Comparison of ENCODE assay signal across 28 mouse cellular contexts in genomic region chr5:21378397-21378796, GRCm38 (mm10). TPM values are rescaled to one million over a fixed set of nuclear protein-coding genes. Genes with fewer than 3 reads are reported as not detected.
A peak's percentile ranks its signal among the peaks of the same experiment; 100 is the strongest.
DNase-seq lines count a peak whose midpoint lies in the region; ATAC-seq and TF ChIP-seq lines count a peak whose summit lies in the region.
"Had no signal": no experiment of that assay in that cellular context is flagged by ENCODE, and none has a peak within 500 bp of the region (broad histone marks: within the 10 kb centered on the region; RNA-seq: fewer than 3 reads in every experiment).

No protein-coding gene starts in this region.

- DNase-seq in 416B (ENCODE audit: low read depth), result peak; percentile 27
- DNase-seq in CD4-positive, CD25-positive, alpha-beta regulatory T cell, adult 2 months (ENCODE audit: low read depth, low spot score), result peak; percentile 36
- no peak for DNase-seq in hindbrain, postnatal 0 days (ENCODE audit: low spot score)
- no peak for DNase-seq in kidney, adult 2 months
- DNase-seq in thymus, postnatal 10 days (ENCODE audit: low spot score in 2 of 2), result no peak
- DNase-seq: adrenal gland, postnatal 10 days; adrenal gland, postnatal 36 days; cerebellum, adult 18-20 months; cerebellum, adult 9-10 months; cerebellum, postnatal 25 days; forebrain, postnatal 0 days; gastrocnemius, adult 2 months; gastrocnemius, postnatal 25 days; heart, adult 2 months; kidney, adult 11 months; kidney, adult 9 months had no signal

- no peak for TF ChIP-seq POLR2A in kidney, adult 2 months (IDR thresholded peaks at IDR 0.05; ENCODE audit: low read depth, low read length)

- H3K9me3 ChIP-seq in hindbrain, postnatal 0 days (ENCODE audit: low read length), result no peaks in the 10 kb centered on the region
- H3K9me3 ChIP-seq: embryonic facial prominence, embryonic 12.5 days; embryonic facial prominence, embryonic 15.5 days; hindbrain, embryonic 12.5 days; hindbrain, embryonic 15.5 days; intestine, embryonic 15.5 days had no signal

- ATAC-seq in activated CD4-positive, CD25-positive, alpha-beta regulatory T cell, adult 4 months, result peak; percentile 75
- no peak for ATAC-seq in hindbrain, postnatal 0 days
- ATAC-seq: forebrain, embryonic 14.5 days; forebrain, postnatal 0 days; intestine, embryonic 15.5 days had no signal

- no peak overlapping the region for H3K27ac ChIP-seq in hindbrain, postnatal 0 days
- no peak overlapping the region for H3K27ac ChIP-seq in kidney, adult 2 months (ENCODE audit: insufficient read depth, low read depth, low read length)
- H3K27ac ChIP-seq: embryonic facial prominence, embryonic 12.5 days; embryonic facial prominence, embryonic 15.5 days; gastrocnemius, adult 2 months; heart, adult 2 months; hindbrain, embryonic 12.5 days; hindbrain, embryonic 15.5 days; intestine, embryonic 15.5 days had no signal

- TF ChIP-seq CTCF in hindbrain, postnatal 0 days (IDR thresholded peaks at IDR 0.05; ENCODE audit: low read depth), result no peak
- no peak for TF ChIP-seq CTCF in kidney, adult 2 months (conservative IDR thresholded peaks at IDR 0.05; ENCODE audit: insufficient read depth, insufficient read length, low read depth, low read length)

- no peaks in the 10 kb centered on the region for H3K36me3 ChIP-seq in hindbrain, postnatal 0 days (ENCODE audit: insufficient read depth, low read length)
- H3K36me3 ChIP-seq in kidney, adult 2 months (ENCODE audit: control insufficient read depth, insufficient read depth, low read length), result no peaks in the 10 kb centered on the region
- H3K36me3 ChIP-seq: embryonic facial prominence, embryonic 12.5 days; embryonic facial prominence, embryonic 15.5 days; hindbrain, embryonic 12.5 days; hindbrain, embryonic 15.5 days; intestine, embryonic 15.5 days had no signal

- H3K27me3 ChIP-seq in hindbrain, postnatal 0 days (ENCODE audit: insufficient read depth, low read length), result no peaks in the 10 kb centered on the region
- no peaks in the 10 kb centered on the region for H3K27me3 ChIP-seq in kidney, adult 2 months (replicated peaks; ENCODE audit: control insufficient read depth, insufficient read depth, low read length)
- H3K27me3 ChIP-seq: embryonic facial prominence, embryonic 15.5 days; hindbrain, embryonic 12.5 days; hindbrain, embryonic 15.5 days; intestine, embryonic 15.5 days had no signal

- H3K4me3 ChIP-seq in hindbrain, postnatal 0 days (ENCODE audit: low read length), result no peak overlapping the region
- no peak overlapping the region for H3K4me3 ChIP-seq in kidney, adult 2 months (ENCODE audit: insufficient read depth, low read depth, low read length)
- H3K4me3 ChIP-seq: embryonic facial prominence, embryonic 12.5 days; embryonic facial prominence, embryonic 15.5 days; gastrocnemius, adult 2 months; heart, adult 2 months; hindbrain, embryonic 12.5 days; hindbrain, embryonic 15.5 days; intestine, embryonic 15.5 days had no signal

- no peak overlapping the region for H3K4me2 ChIP-seq in hindbrain, postnatal 0 days (ENCODE audit: low read depth, low read length)
- H3K4me2 ChIP-seq: embryonic facial prominence, embryonic 12.5 days; embryonic facial prominence, embryonic 15.5 days; heart, embryonic 11.5 days; hindbrain, embryonic 12.5 days; hindbrain, embryonic 15.5 days; intestine, embryonic 15.5 days had no signal

- 0 out of 2 replicates have a peak, but pooled peaks cover under 1% of the 10 kb centered on the region for H3K4me1 ChIP-seq in hindbrain, postnatal 0 days (ENCODE audit: insufficient read depth, low read length)
- H3K4me1 ChIP-seq in kidney, adult 2 months (ENCODE audit: control insufficient read depth, insufficient read depth, low read length), result no peaks in the 10 kb centered on the region
- H3K4me1 ChIP-seq: embryonic facial prominence, embryonic 15.5 days; hindbrain, embryonic 15.5 days had no signal

- WGBS in hindbrain, postnatal 0 days, result 87% methylated on average over 2 of the region's 2 CpGs
- 64% methylated on average over 2 of the region's 2 CpGs for WGBS in kidney, adult 2 months

- H3K9ac ChIP-seq in hindbrain, postnatal 0 days (replicated peaks; ENCODE audit: low read length), result no peak overlapping the region
- H3K9ac ChIP-seq: embryonic facial prominence, embryonic 12.5 days; embryonic facial prominence, embryonic 15.5 days; forebrain, postnatal 0 days; hindbrain, embryonic 12.5 days; hindbrain, embryonic 15.5 days; intestine, embryonic 15.5 days had no signal

RNA-seq across cellular contexts. Expression of gene Fgl2, which starts 6.0 kb away (rescaled TPM):
- 10 to 100 TPM; 27.5 to 28.0 TPM for polyA plus RNA-seq in activated CD4-positive, CD25-positive, alpha-beta regulatory T cell, adult 4 months (2017; shearing (Covaris generic))
- total RNA-seq in hindbrain, postnatal 0 days (2014; rRNA removed), result 3.1 and 3.4 TPM in 2 replicates
- 2.5 and 2.6 TPM in 2 replicates for polyA plus RNA-seq in hindbrain, postnatal 0 days (2015; fragmentation: Nextera tagmentation; extraction: Ambion mirVana)
- polyA plus RNA-seq in kidney, adult 2 months (2012; rRNA removed), result 2.9 and 3.2 TPM in 2 replicates

RNA-seq across cellular contexts. Expression of gene Ccdc146, which starts 46.1 kb away (rescaled TPM):
- under 1 TPM; 0.60 to 0.61 TPM for polyA plus RNA-seq in activated CD4-positive, CD25-positive, alpha-beta regulatory T cell, adult 4 months (2017; shearing (Covaris generic))
- total RNA-seq in hindbrain, postnatal 0 days (2014; rRNA removed), result 0.14 and 0.37 TPM in 2 replicates
- 0.66 and 1.2 TPM in 2 replicates for polyA plus RNA-seq in hindbrain, postnatal 0 days (2015; fragmentation: Nextera tagmentation; extraction: Ambion mirVana)
- not detected in 2 replicates for polyA plus RNA-seq in kidney, adult 2 months (2012; rRNA removed)
- total RNA-seq: adrenal gland, adult 18-20 months; common myeloid progenitor, adult 5-6 weeks; ES-E14; hematopoietic stem cell, adult 5-6 weeks had no signal
- polyA plus RNA-seq: embryonic facial prominence, embryonic 12.5 days had no signal

RNA-seq across cellular contexts. Expression of gene Fam185a, which starts 46.4 kb away (rescaled TPM):
- polyA plus RNA-seq in activated CD4-positive, CD25-positive, alpha-beta regulatory T cell, adult 4 months (2017; shearing (Covaris generic)), result 1 to 10 TPM; 2.4 to 2.6 TPM
- total RNA-seq in hindbrain, postnatal 0 days (2014; rRNA removed), result 11.8 and 13.2 TPM in 2 replicates
- polyA plus RNA-seq in hindbrain, postnatal 0 days (2015; fragmentation: Nextera tagmentation; extraction: Ambion mirVana), result 8.9 and 9.6 TPM in 2 replicates
- polyA plus RNA-seq in kidney, adult 2 months (2012; rRNA removed), result 1.9 and 2.6 TPM in 2 replicates

Comparison
In these comparisons a context has a peak if more than half of its experiments do, and no peak if none do; other contexts are left out.
1. DNase-seq: peak in 416B (single experiment) and CD4-positive, CD25-positive, alpha-beta regulatory T cell, adult 2 months (single experiment); none in hindbrain, postnatal 0 days (single experiment), kidney, adult 2 months (single experiment) and thymus, postnatal 10 days (0 of 2).